Mouse (Mus musculus): Measurements from ENCODE around the gene Lrrc8d.

GRCm38 (mm10) chr5:105710473-105710872, 10.7 kb downstream of the Lrrc8d start:
- TF ChIP-seq CTCF (IDR thresholded peaks at IDR 0.05 in 2 of 3, conservative IDR thresholded peaks at IDR 0.05 in 1 of 3; ENCODE audit: control insufficient read depth in 1 of 3, insufficient read depth in 1 of 3, low read depth in 2 of 3, low read length in 3 of 3, poor library complexity in 1 of 3, severe bottlenecking in 1 of 3): no peak
- no peak for TF ChIP-seq USF1 (IDR thresholded peaks at IDR 0.05; ENCODE audit: low read depth, low read length)
- no peak for TF ChIP-seq POLR2AphosphoS2 (IDR thresholded peaks at IDR 0.05; ENCODE audit: low read length)
- no peak for TF ChIP-seq MYB (IDR thresholded peaks at IDR 0.05; ENCODE audit: low read depth, low read length)

Measured in MEL (cell line).